Mouse (Mus musculus) liver, embryonic 14.5 days (tissue): ENCODE results near the gene Pop7. TPM values are rescaled to one million over a fixed set of nuclear protein-coding genes. Genes with fewer than 3 reads are reported as not detected.

ENCODE experiments used
- ATAC-seq: fragments of 200-750 bp; cut with Nextera tagmentation; 2 replicates; pipeline ENCODE4 v1.8.0; 2017; ENCODE audit warnings: moderate number of reproducible peaks, mild to moderate bottlenecking, moderate library complexity; ENCODE audit not compliant: insufficient read depth
- DNase-seq, 3 experiments: peaks; one replicate each; pipeline ENCODE4 v3.0.0-alpha.2; 2012 to 2013; ENCODE audit warnings: low read depth in 3 of 3, low spot score in 3 of 3
- H3K27ac ChIP-seq: fragments of 300-500 bp; sonication (generic); 2 replicates; pipeline ENCODE4 v1.5.1; 2014; ENCODE audit warnings: moderate library complexity, mild to moderate bottlenecking, control low read depth, inconsistent platforms
- H3K27me3 ChIP-seq: fragments of 300-500 bp; sonication (generic); 2 replicates; pipeline ENCODE4 v1.6.1; 2014; ENCODE audit warnings: mild to moderate bottlenecking, low read length, moderate library complexity; ENCODE audit not compliant: control insufficient read depth, insufficient read depth
- H3K36me3 ChIP-seq: fragments of 300-500 bp; sonication (generic); replicated peaks from 2 replicates; pipeline ENCODE4 v1.6.1; 2014; ENCODE audit warnings: low read depth; ENCODE audit not compliant: control insufficient read depth, insufficient read depth
- H3K4me1 ChIP-seq, 2 experiments: fragments of 200-500 bp in 1 of 2; fragments of 300-500 bp in 1 of 2; sonication (generic) in 1 of 2; replicated peaks; 2 replicates each; pipeline ENCODE4 v1.6.1; 2012 to 2014; ENCODE audit warnings: antibody characterized with exemption in 1 of 2, inconsistent platforms in 1 of 2, low read length in 1 of 2; ENCODE audit not compliant: control insufficient read depth in 2 of 2, insufficient read depth in 2 of 2
- H3K4me2 ChIP-seq: fragments of 300-500 bp; sonication (generic); 2 replicates; pipeline ENCODE4 v1.6.1; 2014; ENCODE audit warnings: low read depth, mild to moderate bottlenecking, control low read depth, moderate library complexity
- H3K4me3 ChIP-seq, 2 experiments: fragments of 200-500 bp in 1 of 2; fragments of 300-500 bp in 1 of 2; sonication (generic) in 1 of 2; 2 replicates each; pipeline ENCODE4 v1.5.1; 2012 to 2014; ENCODE audit warnings: low read depth in 2 of 2, low read length in 2 of 2, mild to moderate bottlenecking in 2 of 2, control low read depth in 1 of 2, inconsistent platforms in 1 of 2, moderate library complexity in 1 of 2; ENCODE audit not compliant: insufficient read depth in 1 of 2
- H3K9ac ChIP-seq: fragments of 300-500 bp; sonication (generic); replicated peaks from 2 replicates; pipeline ENCODE4 v1.6.1; 2014; ENCODE audit warnings: mild to moderate bottlenecking, control low read depth, moderate library complexity
- H3K9me3 ChIP-seq: fragments of 300-500 bp; sonication (generic); 2 replicates; pipeline ENCODE4 v1.6.1; 2016; ENCODE audit warnings: low read length, mixed read lengths; ENCODE audit not compliant: control insufficient read depth
- CTCF ChIP-seq: IDR thresholded peaks from 2 replicates; pipeline ENCODE4 v1.5.1; 2016; ENCODE audit warnings: antibody characterized with exemption, low read depth, control low read depth
- EP300 ChIP-seq: IDR thresholded peaks from 2 replicates; pipeline ENCODE4 v1.6.1; 2016; ENCODE audit warnings: antibody characterized with exemption, low read depth
- WGBS: fragments of 180-500 bp; shearing (Covaris S2); extraction: QIAGEN DNeasy Blood & Tissue Kit; methylation state at CpG from one replicate; pipeline ENCODE4 v1.1.7; 2014; ENCODE audit not compliant: insufficient replicate concordance; 5-methylcytosine and 5-hydroxymethylcytosine counted together
- polyA plus RNA-seq, 2 experiments: library from polyadenylated mRNA; depleted of rRNA in 1 of 2; stranded (reverse) in 1 of 2; unstranded in 1 of 2; fragments of >200 nt; fragmentation: Nextera tagmentation in 1 of 2; extraction: Ambion mirVana in 1 of 2; gene quantifications; 2 replicates each; pipeline versions ENCODE4 v1.2.1 to v1.2.3; 2012 to 2014

Gene Pop7
- polyA plus RNA-seq, 2 experiments: 25.3 to 36.5 TPM

DNA sequence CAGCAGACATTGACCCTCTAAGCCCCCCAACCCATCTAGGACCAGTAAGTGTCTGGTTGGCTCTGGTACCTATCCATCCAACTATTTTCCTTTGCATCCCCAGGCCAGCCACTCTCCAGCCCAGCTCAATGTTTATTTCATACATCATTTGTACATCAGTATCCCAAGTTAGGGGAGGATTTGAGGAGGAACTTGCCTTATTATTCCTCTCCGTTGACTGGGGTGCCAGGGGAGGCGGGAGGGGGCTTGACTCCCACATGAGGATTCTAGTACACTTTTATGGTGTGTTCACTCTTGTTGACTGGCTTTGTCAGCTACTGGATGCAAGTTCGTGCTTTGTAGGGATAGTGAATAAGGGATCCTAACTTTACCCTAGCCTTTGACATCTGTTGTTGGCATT, 9.4 kb upstream of the Pop7 start:
- Histone ChIP-seq H3K27me3 (no peaks in the 10 kb centered on the region), H3K4me3 (peak overlapping the region in 1 of 2 experiments; percentile 92; a peak in 2 of 4 replicates), H3K4me2 (peak overlapping the region; percentile 69), H3K9ac (peak overlapping the region; percentile 93; the same call in 1 of the 2 replicates), H3K9me3 (no peaks in the 10 kb centered on the region), H3K36me3 (no peaks in the 10 kb centered on the region), H3K4me1 (peaks cover 6 to 7% of the 10 kb centered on the region in 2 experiments; a peak in 3 of 4 replicates), H3K27ac (no peak overlapping the region)
- ATAC-seq: no peak
- no peak for DNase-seq
- 71% methylated on average over 3 of the region's 3 CpGs for WGBS
- no peak for TF ChIP-seq EP300
- TF ChIP-seq CTCF: no peak

DNA sequence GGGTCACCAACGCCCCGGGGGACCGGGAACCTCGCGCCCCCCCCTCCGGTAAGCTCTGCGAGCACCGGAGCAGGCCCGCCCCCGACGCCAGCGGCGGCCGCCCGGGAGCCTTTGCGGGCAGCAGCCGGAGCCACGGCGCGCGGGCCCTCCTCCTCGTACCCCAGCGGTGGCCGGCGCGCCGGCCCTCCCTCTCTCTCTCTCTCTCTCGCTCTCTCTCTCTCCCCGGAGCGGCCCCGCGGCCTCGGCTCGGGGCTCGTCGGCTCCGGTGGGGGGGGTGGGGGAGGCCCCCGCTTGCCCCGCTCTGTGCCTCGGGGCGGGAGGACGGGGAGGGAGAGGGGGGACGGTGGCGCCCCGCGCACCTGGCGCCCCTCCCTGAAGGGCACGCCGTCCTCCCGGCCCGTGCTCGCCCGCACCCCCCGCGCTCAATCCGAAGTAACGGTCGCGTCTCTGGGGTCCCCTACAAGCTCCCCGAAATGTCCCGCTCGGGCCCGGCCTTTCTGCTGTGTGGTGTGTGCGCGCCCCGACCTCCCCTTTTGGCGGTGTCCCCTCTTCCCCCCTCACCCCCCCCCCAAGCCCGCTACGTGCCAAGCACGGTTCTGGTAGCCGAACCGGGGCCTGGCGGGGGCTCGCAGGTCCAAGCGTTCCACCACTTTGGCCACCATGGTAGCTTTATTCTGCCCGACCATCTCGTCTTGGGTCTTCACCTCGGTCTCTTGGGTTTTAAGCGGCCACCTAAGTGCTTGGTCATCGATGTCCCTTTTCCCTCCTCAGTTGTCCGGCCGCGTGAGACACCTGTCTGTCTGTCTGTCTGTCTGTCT, 8.5 kb upstream of the Pop7 start:
- ATAC-seq (peak; percentile 72), DNase-seq (no peak)
- H3K9ac ChIP-seq: peak overlapping the region; percentile 93
- peak overlapping the region; percentile 39 for H3K27ac ChIP-seq
- peak overlapping the region; percentile 63 to 92 for H3K4me3 ChIP-seq
- H3K4me1 ChIP-seq: peaks cover 6 to 7% of the 10 kb centered on the region in 2 experiments; a peak in 3 of 4 replicates
- no peaks in the 10 kb centered on the region for H3K36me3 ChIP-seq
- peak overlapping the region; percentile 69 for H3K4me2 ChIP-seq
- H3K27me3 ChIP-seq: no peaks in the 10 kb centered on the region
- H3K9me3 ChIP-seq: no peaks in the 10 kb centered on the region
- TF ChIP-seq CTCF (no peak), EP300 (no peak)
- WGBS: under 1% methylated on average over 63 of the region's 83 CpGs

DNA sequence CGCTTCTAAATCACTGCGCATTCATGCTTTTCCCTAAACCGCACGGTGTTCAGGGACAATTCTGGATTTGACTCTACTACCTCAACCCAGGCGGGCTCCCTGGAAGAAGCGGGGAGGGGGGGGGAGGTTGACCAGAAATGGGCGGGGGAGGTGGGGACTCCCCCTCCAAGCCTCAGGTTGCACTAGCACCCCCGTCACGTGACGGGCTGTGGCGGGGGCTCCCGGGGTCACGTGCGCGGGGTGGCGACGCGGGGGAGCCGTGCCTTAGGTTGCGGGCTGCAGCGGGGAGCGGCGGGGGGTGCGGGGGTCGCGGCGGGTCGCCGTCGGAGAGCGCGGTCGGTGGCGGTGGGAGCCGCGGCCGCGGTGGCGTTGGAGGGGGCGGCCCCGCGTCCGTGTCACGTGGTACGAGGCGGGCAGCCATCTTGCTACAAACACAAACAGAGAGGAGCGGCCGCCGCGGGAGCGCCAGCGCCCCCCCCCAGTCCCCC, 7.7 kb upstream of the Pop7 start:
- TF ChIP-seq EP300 (no peak), CTCF (no peak)
- peak; percentile 75 for ATAC-seq
- H3K9me3 ChIP-seq: no peaks in the 10 kb centered on the region
- H3K27me3 ChIP-seq: no peaks in the 10 kb centered on the region
- peak overlapping the region; percentile 69 for H3K4me2 ChIP-seq
- H3K9ac ChIP-seq: peak overlapping the region; percentile 93
- peaks cover 6 to 7% of the 10 kb centered on the region in 2 experiments; a peak in 3 of 4 replicates for H3K4me1 ChIP-seq
- H3K27ac ChIP-seq: no peak overlapping the region; the same call in 1 of the 2 replicates
- no peaks in the 10 kb centered on the region for H3K36me3 ChIP-seq
- peak in 2 of 3 experiments; percentile 37 to 40 for DNase-seq
- H3K4me3 ChIP-seq: peak overlapping the region; percentile 63 to 92
- WGBS: 3% methylated on average over 27 of the region's 52 CpGs

DNA sequence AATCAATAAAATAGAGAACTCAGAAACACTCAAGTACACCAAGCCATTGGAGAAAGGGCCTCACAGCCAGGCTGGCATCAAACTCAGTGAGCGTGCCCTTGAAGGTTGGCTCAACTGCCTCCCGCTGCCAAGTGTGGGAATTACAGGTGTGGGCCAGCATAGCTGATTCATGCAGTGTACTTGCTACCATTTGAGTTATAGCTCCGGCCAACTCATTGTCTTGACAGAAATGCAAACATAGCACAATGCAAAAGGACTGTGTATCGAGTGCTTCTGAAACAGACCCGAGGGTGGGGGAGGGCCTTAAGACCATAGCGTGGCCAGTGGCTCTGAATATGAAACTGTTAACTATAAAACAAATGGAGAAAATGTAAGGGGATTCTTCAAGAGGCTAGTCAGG, 1.7 kb upstream of the Pop7 start:
- H3K4me3 ChIP-seq: no peak overlapping the region
- 84% methylated on average over 6 of the region's 6 CpGs for WGBS
- H3K27me3 ChIP-seq: no peaks in the 10 kb centered on the region
- TF ChIP-seq EP300 (no peak), CTCF (peak; percentile 64)
- DNase-seq (no peak), ATAC-seq (no peak)
- H3K9me3 ChIP-seq: no peaks in the 10 kb centered on the region
- H3K4me1 ChIP-seq: peaks cover 16 to 17% of the 10 kb centered on the region in 2 experiments
- H3K4me2 ChIP-seq: peak overlapping the region; percentile 72; the same call in 1 of the 2 replicates
- no peak overlapping the region for H3K27ac ChIP-seq
- H3K9ac ChIP-seq: no peak overlapping the region
- no peaks in the 10 kb centered on the region for H3K36me3 ChIP-seq

DNA sequence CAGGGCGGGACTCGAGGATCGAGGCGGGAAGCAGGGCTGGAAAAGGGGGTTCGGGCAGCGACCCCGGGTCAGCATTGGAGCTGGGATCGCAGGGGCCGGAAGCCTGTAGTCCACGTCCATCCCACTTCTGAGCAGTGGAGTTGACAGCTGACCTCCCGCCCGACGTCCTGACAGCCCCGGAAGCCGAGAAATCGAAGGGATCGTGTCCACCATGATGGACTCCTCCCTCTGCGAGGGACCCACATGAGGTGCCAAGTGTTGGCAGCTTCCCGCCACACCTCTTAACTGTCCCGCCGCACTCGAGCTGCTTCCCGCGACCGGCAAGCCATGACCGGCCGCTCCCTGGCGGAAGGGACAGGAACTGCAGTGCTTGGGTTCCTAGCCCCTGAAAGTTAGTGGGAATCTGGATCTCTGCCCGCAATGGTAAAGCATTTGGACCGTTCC, 371 bp upstream of the Pop7 start:
- H3K4me2 ChIP-seq: peak overlapping the region; percentile 72
- ATAC-seq (peak; percentile 85), DNase-seq (peak; percentile 78 to 86 (median 83))
- no peaks in the 10 kb centered on the region for H3K36me3 ChIP-seq
- no peaks in the 10 kb centered on the region for H3K9me3 ChIP-seq
- under 1% methylated on average over 30 of the region's 30 CpGs for WGBS
- H3K4me3 ChIP-seq: peak overlapping the region; percentile 58 to 63
- peak overlapping the region; percentile 75 for H3K27ac ChIP-seq
- no peaks in the 10 kb centered on the region for H3K27me3 ChIP-seq
- H3K4me1 ChIP-seq: peaks cover 16 to 17% of the 10 kb centered on the region in 2 experiments
- peak; percentile 99 for TF ChIP-seq CTCF
- TF ChIP-seq EP300: no peak
- peak overlapping the region; percentile 61 for H3K9ac ChIP-seq
